Mouse (Mus musculus): Measurements from ENCODE around the gene March8.

- no peak for TF ChIP-seq POLR2A (IDR thresholded peaks at IDR 0.05; ENCODE audit: low read depth, low read length)
- TF ChIP-seq CTCF (conservative IDR thresholded peaks at IDR 0.05; ENCODE audit: insufficient read depth, insufficient read length, low read depth, low read length) = no peak
Measured at GRCm38 (mm10) chr6:116439531-116439930, 101.7 kb downstream of the March8 start.
